Comparison of ENCODE assay signal across 8 mouse cellular contexts in genomic region chr8:117109801-117110390, GRCm38 (mm10). TPM values are rescaled to one million over a fixed set of nuclear protein-coding genes. Genes with fewer than 3 reads are reported as not detected.
DNase-seq lines count a peak whose midpoint lies in the region; ATAC-seq and TF ChIP-seq lines count a peak whose summit lies in the region.

No protein-coding gene starts in this region.

- H3K27me3 ChIP-seq in Patski = no peaks in the 10 kb centered on the region
- H3K27me3 ChIP-seq in heart, embryonic 16.5 days (ENCODE audit: control insufficient read depth, insufficient read depth, low read length) = no peaks in the 10 kb centered on the region
- no peaks in the 10 kb centered on the region for H3K27me3 ChIP-seq in liver, adult 2 months (ENCODE audit: control insufficient read depth, insufficient read depth, low read length)

- in situ Hi-C loops in Patski (cut with MboI; ENCODE audit: low pct_unique_long_range_greater_than_20kb) = loop anchor here (5.0 to 10.0 kb wide), 2 partner anchors 362 to 465 kb away; no protein-coding TSS in a partner anchor

- peaks cover 4% of the 10 kb centered on the region for H3K9me3 ChIP-seq in heart, embryonic 16.5 days (replicated peaks; ENCODE audit: control insufficient read depth, low read length)

- H3K4me3 ChIP-seq in heart, embryonic 16.5 days (ENCODE audit: low read length) = no peak overlapping the region
- H3K4me3 ChIP-seq in liver, adult 2 months (ENCODE audit: insufficient read depth, low read depth, low read length) = no peak overlapping the region

- no peak for ATAC-seq in Patski
- no peak for ATAC-seq in heart, embryonic 16.5 days (replicated peaks; ENCODE audit: extremely low read depth, insufficient read depth, low FRiP score)

- no peak overlapping the region for H3K27ac ChIP-seq in heart, embryonic 16.5 days (ENCODE audit: low read length)
- no peak overlapping the region for H3K27ac ChIP-seq in liver, adult 2 months (replicated peaks; ENCODE audit: insufficient read depth, low read depth, low read length)

- no peaks in the 10 kb centered on the region for H3K79me2 ChIP-seq in liver, adult 2 months (ENCODE audit: control insufficient read depth, insufficient read depth, low read length)

- H3K4me1 ChIP-seq in heart, embryonic 16.5 days (ENCODE audit: control insufficient read depth, insufficient read depth, low read length) = no peaks in the 10 kb centered on the region; the same call in 1 of the 2 replicates
- no peaks in the 10 kb centered on the region for H3K4me1 ChIP-seq in liver, adult 2 months (ENCODE audit: control insufficient read depth, insufficient read depth, low read length)

- intact Hi-C loops in left cerebral cortex, postnatal 14 days (cut with DNase I) = loop anchor here (5.0 kb wide), 1 partner anchor 367 kb away; no protein-coding TSS in a partner anchor

- no peaks in the 10 kb centered on the region for H3K36me3 ChIP-seq in heart, embryonic 16.5 days (ENCODE audit: control insufficient read depth, insufficient read depth)
- no peaks in the 10 kb centered on the region; the same call in 1 of the 2 replicates for H3K36me3 ChIP-seq in liver, adult 2 months (ENCODE audit: control insufficient read depth, insufficient read depth, low read length)

- peak; percentile 77 for TF ChIP-seq CTCF in Patski (IDR thresholded peaks at IDR 0.05)
- peak; percentile 59 for TF ChIP-seq CTCF in liver, adult 2 months (IDR thresholded peaks at IDR 0.05; ENCODE audit: low read depth, low read length)

- POLR2A ChIA-PET in Patski (lab: Charles Lee) = no interaction called here

- peak overlapping the region; percentile 38; the same call in 1 of the 2 replicates for H3K4me2 ChIP-seq in heart, embryonic 16.5 days (ENCODE audit: low read depth, low read length)

- no peak for TF ChIP-seq POLR2A in liver, adult 2 months (IDR thresholded peaks at IDR 0.05; ENCODE audit: extremely low read depth, insufficient read depth, low read length)

- DNase-seq in left cerebral cortex, postnatal 14 days (ENCODE audit: low spot score in 2 of 2) = peak; percentile 69 to 72
- no peak for DNase-seq in left cerebral cortex, adult 11 months (ENCODE audit: low spot score)
- DNase-seq in Patski (ENCODE audit: low read depth, low spot score) (peak; percentile 9), MN1 (ENCODE audit: low spot score) (no peak)
- DNase-seq in cerebellum, postnatal 14 days = peak; percentile 66 to 82
- DNase-seq in liver, adult 2 months (ENCODE audit: extremely low read depth, low read depth, low spot score) = peak; percentile 76
- peak; percentile 55 for DNase-seq in retina, postnatal 1 day

- H3K9ac ChIP-seq in heart, embryonic 16.5 days (ENCODE audit: low read length) = no peak overlapping the region
- no peak overlapping the region for H3K9ac ChIP-seq in liver, adult 2 months (ENCODE audit: low read depth, low read length)

- CTCF ChIA-PET in Patski (lab: Charles Lee) = interaction anchor here (0.8 to 0.9 kb wide), 2 partner anchors 9 to 49 kb away, joined by 3 read pairs; no protein-coding TSS in a partner anchor

- 44% methylated on average over 16 of the region's 16 CpGs for WGBS in heart, embryonic 16.5 days
- WGBS in liver, adult 2 months = 55% methylated on average over 16 of the region's 16 CpGs

RNA-seq across cellular contexts. Expression of gene Bco1, which starts 14.2 kb away (rescaled TPM):
- not detected for total RNA-seq in left cerebral cortex, postnatal 14 days (2021)
- not detected for polyA plus RNA-seq in Patski (2021)
- 0.07 TPM in 1 of 2 replicates, not detected in the other for polyA plus RNA-seq in heart, embryonic 16.5 days (2015; fragmentation: Nextera tagmentation; extraction: Ambion mirVana)
- 5.2 and 7.2 TPM in 2 replicates for total RNA-seq in liver, adult 2 months (2014; rRNA removed)
- polyA plus RNA-seq in liver, adult 2 months (2012; rRNA removed) = 4.0 TPM in 2 replicates

RNA-seq across cellular contexts. Expression of gene Pkd1l2, which starts 27.6 kb away (rescaled TPM):
- total RNA-seq in left cerebral cortex, postnatal 14 days (2021) = not detected
- polyA plus RNA-seq in Patski (2021) = not detected
- polyA plus RNA-seq in heart, embryonic 16.5 days (2015; fragmentation: Nextera tagmentation; extraction: Ambion mirVana) = not detected in 2 replicates
- not detected in 2 replicates for total RNA-seq in liver, adult 2 months (2014; rRNA removed)
- polyA plus RNA-seq in liver, adult 2 months (2012; rRNA removed) = not detected in 2 replicates

RNA-seq across cellular contexts. Expression of gene Gan, which starts 48.0 kb away (rescaled TPM):
- total RNA-seq in left cerebral cortex, postnatal 14 days (2021) = 10 to 100 TPM; 17.2 to 19.3 TPM
- 2.6 TPM for polyA plus RNA-seq in Patski (2021)
- 0.87 and 1.0 TPM in 2 replicates for polyA plus RNA-seq in heart, embryonic 16.5 days (2015; fragmentation: Nextera tagmentation; extraction: Ambion mirVana)
- 1.2 and 1.3 TPM in 2 replicates for total RNA-seq in liver, adult 2 months (2014; rRNA removed)
- polyA plus RNA-seq in liver, adult 2 months (2012; rRNA removed) = 1.1 and 1.5 TPM in 2 replicates

Comparison
In these comparisons a context has a peak if more than half of its experiments do, and no peak if none do; other contexts are left out.
1. DNase-seq: peak in left cerebral cortex, postnatal 14 days (2 of 2), Patski (single experiment), cerebellum, postnatal 14 days (2 of 2), liver, adult 2 months (single experiment) and retina, postnatal 1 day (single experiment); none in left cerebral cortex, adult 11 months (single experiment) and MN1 (single experiment).